16 mouse cellular contexts compared by ENCODE assay signal in the genomic region with DNA sequence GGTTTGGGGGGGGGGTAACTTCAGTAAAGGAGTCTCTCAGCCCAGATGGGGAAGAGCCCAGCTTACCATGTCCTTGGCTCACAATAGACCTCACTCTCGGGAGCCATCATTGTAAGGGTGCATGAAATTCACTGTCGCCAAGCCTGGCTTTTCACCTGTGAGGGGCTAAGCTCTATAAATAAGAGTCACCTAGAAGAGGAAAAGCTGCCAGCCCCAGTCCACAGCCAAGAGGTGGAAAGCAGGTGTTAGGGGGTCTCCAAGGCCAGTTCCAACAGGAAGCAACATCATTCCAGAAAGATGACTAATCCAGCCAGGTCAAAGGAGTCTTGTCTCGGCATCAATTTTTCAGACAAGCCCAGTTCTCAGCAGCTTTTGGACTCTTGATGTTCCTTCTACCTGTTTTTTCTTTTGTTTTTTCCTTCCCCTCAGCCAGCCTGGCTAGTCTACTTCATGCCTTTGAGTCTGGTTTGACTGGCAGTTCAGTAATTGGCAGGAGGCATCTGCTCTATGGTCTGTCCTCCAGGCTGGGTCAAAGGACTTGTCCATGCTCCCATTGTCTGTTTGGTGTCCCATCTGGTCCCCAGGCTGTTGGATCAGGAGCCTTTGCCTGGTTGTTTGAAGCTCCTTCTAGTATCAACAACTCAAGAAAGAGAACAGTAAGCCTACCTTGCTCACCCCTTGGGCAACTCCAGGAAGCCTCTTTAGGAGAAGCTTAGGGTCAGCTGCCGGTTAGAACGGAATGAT. TPM values are rescaled to one million over a fixed set of nuclear protein-coding genes. Genes with fewer than 3 reads are reported as not detected.
DNase-seq lines count a peak whose midpoint lies in the region; ATAC-seq and TF ChIP-seq lines count a peak whose summit lies in the region.
"Had no signal": no experiment of that assay in that cellular context is flagged by ENCODE, and none has a peak within 500 bp of the region (broad histone marks: within the 10 kb centered on the region; RNA-seq: fewer than 3 reads in every experiment).

No protein-coding gene starts in this region.

- no peak overlapping the region for H3K9ac ChIP-seq in hindbrain, embryonic 12.5 days
- H3K9ac ChIP-seq in neural tube, embryonic 13.5 days = peak overlapping the region; percentile 95
- H3K9ac ChIP-seq: limb, embryonic 12.5 days; liver, embryonic 15.5 days had no signal

- intact Hi-C loops in heart, postnatal 25 days (cut with DNase I) = no loop called here

- no peaks in the 10 kb centered on the region for H3K9me3 ChIP-seq in hindbrain, embryonic 12.5 days (replicated peaks)
- no peaks in the 10 kb centered on the region for H3K9me3 ChIP-seq in neural tube, embryonic 13.5 days
- no peaks in the 10 kb centered on the region for H3K9me3 ChIP-seq in embryonic facial prominence, embryonic 10.5 days
- H3K9me3 ChIP-seq: limb, embryonic 12.5 days; liver, embryonic 15.5 days had no signal

- no peaks in the 10 kb centered on the region for H3K36me3 ChIP-seq in hindbrain, embryonic 12.5 days
- H3K36me3 ChIP-seq in neural tube, embryonic 13.5 days = no peaks in the 10 kb centered on the region
- no peaks in the 10 kb centered on the region for H3K36me3 ChIP-seq in embryonic facial prominence, embryonic 10.5 days (replicated peaks)
- H3K36me3 ChIP-seq: limb, embryonic 12.5 days; liver, embryonic 15.5 days had no signal

- DNase-seq in layer of hippocampus, adult 2 months (ENCODE audit: low spot score in 2 of 2) = no peak
- DNase-seq in layer of hippocampus, adult 9-10 months (ENCODE audit: low spot score) = no peak
- DNase-seq in cerebellum, postnatal 10 days = peak; percentile 66 to 67
- DNase-seq in embryo, embryonic 10.5 days (ENCODE audit: low spot score) = no peak
- DNase-seq in heart, postnatal 25 days (ENCODE audit: low spot score) = no peak
- DNase-seq in embryonic facial prominence, embryonic 10.5 days (ENCODE audit: low spot score) = no peak
- DNase-seq: heart, adult 11 months; kidney, adult 11 months; kidney, postnatal 36 days; lung, postnatal 14 days had no signal

- H3K4me2 ChIP-seq in hindbrain, embryonic 12.5 days (replicated peaks) = peak overlapping the region; percentile 94
- H3K4me2 ChIP-seq in neural tube, embryonic 13.5 days = peak overlapping the region; percentile 92
- H3K4me2 ChIP-seq: limb, embryonic 12.5 days; liver, embryonic 15.5 days had no signal

- peaks cover 83% of the 10 kb centered on the region for H3K27me3 ChIP-seq in hindbrain, embryonic 12.5 days
- peaks cover 89% of the 10 kb centered on the region for H3K27me3 ChIP-seq in neural tube, embryonic 13.5 days
- peaks cover 99% of the 10 kb centered on the region for H3K27me3 ChIP-seq in embryonic facial prominence, embryonic 10.5 days (replicated peaks; ENCODE audit: low read depth, poor library complexity, severe bottlenecking)

- peak overlapping the region; percentile 14; the same call in 1 of the 2 replicates for H3K27ac ChIP-seq in layer of hippocampus, adult 2 months
- H3K27ac ChIP-seq in hindbrain, embryonic 12.5 days = peak overlapping the region; percentile 0; the same call in 1 of the 2 replicates
- H3K27ac ChIP-seq in neural tube, embryonic 13.5 days (replicated peaks) = peak overlapping the region; percentile 98
- H3K27ac ChIP-seq in embryonic facial prominence, embryonic 10.5 days (replicated peaks) = no peak overlapping the region
- H3K27ac ChIP-seq: limb, embryonic 12.5 days; liver, embryonic 15.5 days had no signal

- H3K4me3 ChIP-seq in layer of hippocampus, adult 2 months = no peak overlapping the region
- H3K4me3 ChIP-seq in hindbrain, embryonic 12.5 days = peak overlapping the region; percentile 20; the same call in 1 of the 2 replicates
- peak overlapping the region; percentile 79 for H3K4me3 ChIP-seq in neural tube, embryonic 13.5 days
- H3K4me3 ChIP-seq in embryonic facial prominence, embryonic 10.5 days = no peak overlapping the region
- H3K4me3 ChIP-seq: limb, embryonic 12.5 days; liver, embryonic 15.5 days had no signal

- 50% methylated on average over 5 of the region's 5 CpGs for WGBS in hindbrain, embryonic 12.5 days
- 51% methylated on average over 5 of the region's 5 CpGs for WGBS in neural tube, embryonic 13.5 days
- 47% methylated on average over 5 of the region's 5 CpGs for WGBS in embryonic facial prominence, embryonic 10.5 days

- ATAC-seq in hindbrain, embryonic 12.5 days (ENCODE audit: low FRiP score) = no peak
- no peak for ATAC-seq in neural tube, embryonic 13.5 days (ENCODE audit: low read depth)

- TF ChIP-seq CTCF in layer of hippocampus, adult 2 months (conservative IDR thresholded peaks at IDR 0.05) = no peak

- peaks cover 56% of the 10 kb centered on the region for H3K4me1 ChIP-seq in hindbrain, embryonic 12.5 days
- peaks cover 85% of the 10 kb centered on the region for H3K4me1 ChIP-seq in neural tube, embryonic 13.5 days (replicated peaks)
- H3K4me1 ChIP-seq in embryonic facial prominence, embryonic 10.5 days = peaks cover 38% of the 10 kb centered on the region

RNA-seq across cellular contexts. Expression of a gene that starts 4.1 kb away (rescaled TPM):
- 100 to 1,000 TPM; 154 to 159 TPM for total RNA-seq in layer of hippocampus, adult 2 months (2021)
- polyA plus RNA-seq in hindbrain, embryonic 12.5 days (2016; fragmentation: Nextera tagmentation; extraction: Ambion mirVana) = 47.3 and 48.7 TPM in 2 replicates
- polyA plus RNA-seq in neural tube, embryonic 13.5 days (2015; fragmentation: Nextera tagmentation; extraction: Ambion mirVana) = 95.2 and 104 TPM in 2 replicates
- under 1 TPM; 0.21 to 0.22 TPM for total RNA-seq in heart, postnatal 25 days (2021)
- polyA plus RNA-seq in embryonic facial prominence, embryonic 10.5 days (2016; fragmentation: Nextera tagmentation; extraction: Ambion mirVana) = 2.3 and 2.5 TPM in 2 replicates
- polyA plus RNA-seq: C2C12; limb, embryonic 12.5 days had no signal

RNA-seq across cellular contexts. Expression of a gene that starts 40.8 kb away (rescaled TPM):
- total RNA-seq in layer of hippocampus, adult 2 months (2021) = 1 to 10 TPM in 1 of 2 experiments, under 1 TPM in 1; 0.84 to 1.2 TPM
- 5.0 and 7.1 TPM in 2 replicates for polyA plus RNA-seq in hindbrain, embryonic 12.5 days (2016; fragmentation: Nextera tagmentation; extraction: Ambion mirVana)
- 4.1 and 6.1 TPM in 2 replicates for polyA plus RNA-seq in neural tube, embryonic 13.5 days (2015; fragmentation: Nextera tagmentation; extraction: Ambion mirVana)
- total RNA-seq in heart, postnatal 25 days (2021) = 1 to 10 TPM in 1 of 2 experiments, under 1 TPM in 1; 0.52 to 1.3 TPM
- polyA plus RNA-seq in embryonic facial prominence, embryonic 10.5 days (2016; fragmentation: Nextera tagmentation; extraction: Ambion mirVana) = 2.1 and 2.7 TPM in 2 replicates
- total RNA-seq: MEL had no signal
- polyA plus RNA-seq: C2C12 had no signal

RNA-seq across cellular contexts. Expression of a gene that starts 47.8 kb away (rescaled TPM):
- 10 to 100 TPM; 59.0 to 62.4 TPM for total RNA-seq in layer of hippocampus, adult 2 months (2021)
- polyA plus RNA-seq in hindbrain, embryonic 12.5 days (2016; fragmentation: Nextera tagmentation; extraction: Ambion mirVana) = 30.6 and 30.7 TPM in 2 replicates
- 15.6 and 19.8 TPM in 2 replicates for polyA plus RNA-seq in neural tube, embryonic 13.5 days (2015; fragmentation: Nextera tagmentation; extraction: Ambion mirVana)
- total RNA-seq in heart, postnatal 25 days (2021) = 10 to 100 TPM; 23.7 to 28.6 TPM
- 20.5 and 21.6 TPM in 2 replicates for polyA plus RNA-seq in embryonic facial prominence, embryonic 10.5 days (2016; fragmentation: Nextera tagmentation; extraction: Ambion mirVana)

Comparison
In these comparisons a context has a peak if more than half of its experiments do, and no peak if none do; other contexts are left out.
1. DNase-seq: peak in cerebellum, postnatal 10 days (2 of 2); none in layer of hippocampus, adult 2 months (0 of 2), layer of hippocampus, adult 9-10 months (single experiment), embryo, embryonic 10.5 days (single experiment), heart, postnatal 25 days (single experiment) and embryonic facial prominence, embryonic 10.5 days (single experiment).
2. H3K4me3 ChIP-seq: peak in hindbrain, embryonic 12.5 days (single experiment) and neural tube, embryonic 13.5 days (single experiment); none in layer of hippocampus, adult 2 months (single experiment) and embryonic facial prominence, embryonic 10.5 days (single experiment).
3. RNA of a gene that starts 4.1 kb away (polyA plus RNA-seq): 95.2 to 104 TPM in neural tube, embryonic 13.5 days and 47.3 to 48.7 TPM in hindbrain, embryonic 12.5 days; 2.3 to 2.5 TPM in embryonic facial prominence, embryonic 10.5 days; every median in the first group is over 10 times any median in the second.